In genomic region chr10:87308815-87309396, GRCm38 (mm10) we compare ENCODE assay signal across 26 mouse cellular contexts.
A peak's percentile ranks its signal among the peaks of the same experiment; 100 is the strongest.
DNase-seq lines count a peak whose midpoint lies in the region; ATAC-seq and TF ChIP-seq lines count a peak whose summit lies in the region.
"Had no signal": no experiment of that assay in that cellular context is flagged by ENCODE, and none has a peak within 500 bp of the region (broad histone marks: within the 10 kb centered on the region; RNA-seq: fewer than 3 reads in every experiment).

No protein-coding gene starts in this region.

- H3K9ac ChIP-seq in forebrain, embryonic 16.5 days (replicated peaks; ENCODE audit: low read depth, low read length): no peak overlapping the region
- H3K9ac ChIP-seq in CH12.LX (ENCODE audit: insufficient read depth, low read depth): no peak overlapping the region
- no peak overlapping the region for H3K9ac ChIP-seq in midbrain, embryonic 11.5 days (ENCODE audit: low read length)
- no peak overlapping the region for H3K9ac ChIP-seq in midbrain, embryonic 16.5 days (ENCODE audit: low read depth, low read length)
- no peak overlapping the region for H3K9ac ChIP-seq in liver, embryonic 12.5 days
- H3K9ac ChIP-seq: embryonic facial prominence, embryonic 12.5 days; hindbrain, embryonic 15.5 days; liver, embryonic 15.5 days; lung, embryonic 14.5 days; stomach, embryonic 15.5 days had no signal

- no peak overlapping the region; the same call in 1 of the 2 replicates for H3K4me2 ChIP-seq in forebrain, embryonic 16.5 days (ENCODE audit: low read length)
- H3K4me2 ChIP-seq in CH12.LX (ENCODE audit: insufficient read depth, low read depth, poor library complexity, severe bottlenecking): peak overlapping the region; percentile 61; the same call in 1 of the 2 replicates
- peak overlapping the region; percentile 3; the same call in 1 of the 2 replicates for H3K4me2 ChIP-seq in midbrain, embryonic 11.5 days
- no peak overlapping the region for H3K4me2 ChIP-seq in midbrain, embryonic 16.5 days (ENCODE audit: low read length)
- H3K4me2 ChIP-seq in liver, embryonic 12.5 days: no peak overlapping the region
- H3K4me2 ChIP-seq: embryonic facial prominence, embryonic 12.5 days; liver, embryonic 15.5 days; lung, embryonic 14.5 days; stomach, embryonic 15.5 days had no signal

- H3K4me3 ChIP-seq in forebrain, embryonic 10.5 days: no peak overlapping the region
- H3K4me3 ChIP-seq in forebrain, embryonic 16.5 days (replicated peaks; ENCODE audit: low read length): no peak overlapping the region
- no peak overlapping the region for H3K4me3 ChIP-seq in CH12.LX (replicated peaks in 1 of 3; ENCODE audit: low read depth in 2 of 3, low read length in 2 of 3, poor library complexity in 1 of 3)
- no peak overlapping the region for H3K4me3 ChIP-seq in midbrain, embryonic 11.5 days (ENCODE audit: low read depth, low read length)
- H3K4me3 ChIP-seq in midbrain, embryonic 16.5 days (ENCODE audit: low read depth, low read length): no peak overlapping the region
- no peak overlapping the region for H3K4me3 ChIP-seq in liver, embryonic 12.5 days
- H3K4me3 ChIP-seq: embryonic facial prominence, embryonic 12.5 days; hindbrain, embryonic 15.5 days; liver, embryonic 15.5 days; stomach, embryonic 15.5 days had no signal

- H3K27ac ChIP-seq in forebrain, embryonic 10.5 days: peak overlapping the region; percentile 44; the same call in 1 of the 2 replicates
- H3K27ac ChIP-seq in forebrain, embryonic 16.5 days (ENCODE audit: low read length): no peak overlapping the region
- no peak overlapping the region for H3K27ac ChIP-seq in CH12.LX (ENCODE audit: insufficient read depth, low read depth)
- H3K27ac ChIP-seq in midbrain, embryonic 11.5 days (ENCODE audit: low read depth, low read length): peak overlapping the region; percentile 2; the same call in 1 of the 2 replicates
- H3K27ac ChIP-seq in midbrain, embryonic 16.5 days (ENCODE audit: low read length): no peak overlapping the region
- no peak overlapping the region for H3K27ac ChIP-seq in liver, embryonic 12.5 days
- H3K27ac ChIP-seq: embryonic facial prominence, embryonic 12.5 days; hindbrain, embryonic 15.5 days; liver, embryonic 15.5 days; stomach, embryonic 15.5 days had no signal

- WGBS in forebrain, embryonic 10.5 days: 37% methylated on average over 10 of the region's 10 CpGs
- 22% methylated on average over 10 of the region's 10 CpGs for WGBS in forebrain, embryonic 16.5 days
- WGBS in midbrain, embryonic 11.5 days: 21% methylated on average over 10 of the region's 10 CpGs
- WGBS in midbrain, embryonic 16.5 days: 18% methylated on average over 10 of the region's 10 CpGs
- 58% methylated on average over 10 of the region's 10 CpGs for WGBS in liver, embryonic 12.5 days (ENCODE audit: insufficient replicate concordance)

- no peak for TF ChIP-seq CTCF in CH12.LX (conservative IDR thresholded peaks at IDR 0.05 in 1 of 2, IDR thresholded peaks at IDR 0.05 in 1 of 2; ENCODE audit: low read depth in 2 of 2, low read length in 2 of 2)

- ATAC-seq in forebrain, embryonic 16.5 days: no peak
- ATAC-seq in midbrain, embryonic 11.5 days (ENCODE audit: low FRiP score): peak; percentile 57
- peak; percentile 60; the same call in 1 of the 2 replicates for ATAC-seq in midbrain, embryonic 16.5 days
- no peak for ATAC-seq in liver, embryonic 12.5 days
- ATAC-seq: inflammation-experienced regulatory T-cells, adult 6 months had no signal

- dilution Hi-C loops in CH12.LX (cut with MboI; ENCODE audit: extremely low pct_ligation_motif_present, extremely low pct_unique_long_range_greater_than_20kb, low sequenced_read_pairs): no loop called here

- peaks cover 29% of the 10 kb centered on the region for H3K9me3 ChIP-seq in forebrain, embryonic 10.5 days
- peaks cover 10% of the 10 kb centered on the region for H3K9me3 ChIP-seq in forebrain, embryonic 16.5 days (ENCODE audit: control insufficient read depth, low read length)
- H3K9me3 ChIP-seq in CH12.LX (replicated peaks; ENCODE audit: low read length): peaks cover 16% of the 10 kb centered on the region
- H3K9me3 ChIP-seq in midbrain, embryonic 11.5 days (ENCODE audit: control insufficient read depth, low read length): peaks cover 10% of the 10 kb centered on the region; the same call in 1 of the 2 replicates
- peaks cover 7% of the 10 kb centered on the region for H3K9me3 ChIP-seq in midbrain, embryonic 16.5 days (replicated peaks; ENCODE audit: control insufficient read depth, low read length, poor library complexity, severe bottlenecking)
- peaks cover 14% of the 10 kb centered on the region for H3K9me3 ChIP-seq in liver, embryonic 12.5 days (replicated peaks)
- H3K9me3 ChIP-seq: hindbrain, embryonic 15.5 days; liver, embryonic 15.5 days; stomach, embryonic 15.5 days had no signal

- no peak for TF ChIP-seq POLR2A in CH12.LX (IDR thresholded peaks at IDR 0.05; ENCODE audit: low read depth, low read length)

- no peaks in the 10 kb centered on the region for H3K79me2 ChIP-seq in CH12.LX (replicated peaks; ENCODE audit: control insufficient read depth, extremely low read depth, insufficient read depth, poor library complexity, severe bottlenecking)

- H3K27me3 ChIP-seq in forebrain, embryonic 10.5 days (ENCODE audit: poor library complexity, severe bottlenecking): peaks cover 17% of the 10 kb centered on the region
- H3K27me3 ChIP-seq in forebrain, embryonic 16.5 days (replicated peaks; ENCODE audit: control insufficient read depth, insufficient read depth, low read length): no peaks in the 10 kb centered on the region
- H3K27me3 ChIP-seq in CH12.LX (replicated peaks): no peaks in the 10 kb centered on the region
- no peaks in the 10 kb centered on the region for H3K27me3 ChIP-seq in midbrain, embryonic 11.5 days (ENCODE audit: control insufficient read depth, insufficient read depth, low read length)
- no peaks in the 10 kb centered on the region for H3K27me3 ChIP-seq in midbrain, embryonic 16.5 days (ENCODE audit: control insufficient read depth, insufficient read depth, low read depth, low read length)
- H3K27me3 ChIP-seq in liver, embryonic 12.5 days (replicated peaks): no peaks in the 10 kb centered on the region
- H3K27me3 ChIP-seq: embryonic facial prominence, embryonic 12.5 days; hindbrain, embryonic 15.5 days; liver, embryonic 15.5 days; stomach, embryonic 15.5 days had no signal

- no peak for TF ChIP-seq EP300 in CH12.LX (IDR thresholded peaks at IDR 0.05; ENCODE audit: low read length)

- in situ Hi-C loops in CH12.LX (cut with MboI; ENCODE audit: low pct_ligation_motif_present, low pct_unique_long_range_greater_than_20kb, low sequenced_read_pairs): no loop called here

- no peak for DNase-seq in forebrain, embryonic 10.5 days (ENCODE audit: extremely low spot score, low spot score)
- DNase-seq in CH12.LX (ENCODE audit: extremely low read depth): no peak
- peak; percentile 93 for DNase-seq in midbrain, embryonic 11.5 days (ENCODE audit: low spot score, missing footprints)
- no peak for DNase-seq in c-Kit-positive CD71-positive TER-119-positive erythroid progenitor cells, embryonic 14.5 days (ENCODE audit: low spot score)
- DNase-seq: adrenal gland, postnatal 10 days; cerebellum, adult 11-12 months; cerebellum, adult 9-11 months; embryo, embryonic 11 days; gastrocnemius, postnatal 10 days; heart, postnatal 14 days; kidney, adult 11 months; kidney, postnatal 14 days; layer of hippocampus, adult 9-11 months; liver; lung, embryonic 14.5 days; lung, postnatal 14 days; right cerebral cortex, postnatal 14 days had no signal

- H3K4me1 ChIP-seq in forebrain, embryonic 10.5 days: peaks cover 22% of the 10 kb centered on the region
- H3K4me1 ChIP-seq in forebrain, embryonic 16.5 days (replicated peaks; ENCODE audit: control insufficient read depth, insufficient read depth, low read length): peaks cover 9% of the 10 kb centered on the region
- H3K4me1 ChIP-seq in CH12.LX (ENCODE audit: control insufficient read depth in 1 of 2, insufficient read depth in 2 of 2): no peaks in the 10 kb centered on the region
- H3K4me1 ChIP-seq in midbrain, embryonic 11.5 days (ENCODE audit: control insufficient read depth, insufficient read depth, low read length): peaks cover 9% of the 10 kb centered on the region; the same call in 1 of the 2 replicates
- peaks cover 7% of the 10 kb centered on the region for H3K4me1 ChIP-seq in midbrain, embryonic 16.5 days (ENCODE audit: control insufficient read depth, insufficient read depth, low read length)
- H3K4me1 ChIP-seq in liver, embryonic 12.5 days: no peaks in the 10 kb centered on the region
- H3K4me1 ChIP-seq: embryonic facial prominence, embryonic 12.5 days; hindbrain, embryonic 15.5 days; liver, embryonic 15.5 days; stomach, embryonic 15.5 days had no signal

- peaks cover 3% of the 10 kb centered on the region; the same call in 1 of the 2 replicates for H3K36me3 ChIP-seq in forebrain, embryonic 10.5 days (replicated peaks)
- no peaks in the 10 kb centered on the region for H3K36me3 ChIP-seq in forebrain, embryonic 16.5 days (ENCODE audit: control insufficient read depth, insufficient read depth)
- H3K36me3 ChIP-seq in CH12.LX (replicated peaks in 1 of 2; ENCODE audit: control insufficient read depth in 1 of 2, insufficient read depth in 1 of 2, low read length in 1 of 2): no peaks in the 10 kb centered on the region
- H3K36me3 ChIP-seq in midbrain, embryonic 11.5 days (ENCODE audit: control insufficient read depth, insufficient read depth, low read length): no peaks in the 10 kb centered on the region
- no peaks in the 10 kb centered on the region for H3K36me3 ChIP-seq in midbrain, embryonic 16.5 days (ENCODE audit: control insufficient read depth, insufficient read depth, low read length)
- H3K36me3 ChIP-seq in liver, embryonic 12.5 days: no peaks in the 10 kb centered on the region
- H3K36me3 ChIP-seq: embryonic facial prominence, embryonic 12.5 days; G1E; hindbrain, embryonic 15.5 days; liver, embryonic 15.5 days; stomach, embryonic 15.5 days had no signal

- TF ChIP-seq RAD21 in CH12.LX (IDR thresholded peaks at IDR 0.05; ENCODE audit: low read depth, low read length): no peak

TF ChIP-seq in CH12.LX, 34 proteins besides CTCF, POLR2A, EP300 and RAD21 (continues in another document):
- TF ChIP-seq ZKSCAN1 (IDR thresholded peaks at IDR 0.05; ENCODE audit: borderline replicate concordance, low read depth, low read length) (no peak), POLR2AphosphoS2 (IDR thresholded peaks at IDR 0.05; ENCODE audit: low read depth, low read length) (no peak), CHD2 (IDR thresholded peaks at IDR 0.05; ENCODE audit: low read length) (no peak), MXI1 (IDR thresholded peaks at IDR 0.05; ENCODE audit: low read depth, low read length) (no peak), MAFK (IDR thresholded peaks at IDR 0.05; ENCODE audit: insufficient replicate concordance, low read length) (no peak), JUND (conservative IDR thresholded peaks at IDR 0.05; ENCODE audit: low read depth, low read length) (no peak), ZMIZ1 (IDR thresholded peaks at IDR 0.05; ENCODE audit: low read depth, low read length) (no peak), NELFE (IDR thresholded peaks at IDR 0.05; ENCODE audit: low read depth, low read length) (no peak), PAX5 (IDR thresholded peaks at IDR 0.05; ENCODE audit: low read length) (no peak), ZNF384 (IDR thresholded peaks at IDR 0.05; ENCODE audit: low read depth, low read length) (no peak), NRF1 (IDR thresholded peaks at IDR 0.05; ENCODE audit: low read depth, low read length) (no peak)

Comparison
In these comparisons a context has a peak if more than half of its experiments do, and no peak if none do; other contexts are left out.
1. H3K27ac ChIP-seq: peak in forebrain, embryonic 10.5 days (single experiment) and midbrain, embryonic 11.5 days (single experiment); none in forebrain, embryonic 16.5 days (single experiment), CH12.LX (single experiment), midbrain, embryonic 16.5 days (single experiment) and liver, embryonic 12.5 days (single experiment).
2. H3K4me2 ChIP-seq: peak in CH12.LX (single experiment) and midbrain, embryonic 11.5 days (single experiment); none in forebrain, embryonic 16.5 days (single experiment), midbrain, embryonic 16.5 days (single experiment) and liver, embryonic 12.5 days (single experiment).
3. ATAC-seq: peak in midbrain, embryonic 11.5 days (single experiment) and midbrain, embryonic 16.5 days (single experiment); none in forebrain, embryonic 16.5 days (single experiment) and liver, embryonic 12.5 days (single experiment).